Mouse (Mus musculus) induced T-regulatory cell, adult 2 months (primary cell): Measurements from ENCODE around the gene Gm8271.
"Not testable (repeated sequence)": the region's sequence is repeated elsewhere in the genome, so short reads cannot be mapped to it uniquely, and the experiment has no call there.

ENCODE experiments used
- DNase-seq: peaks from one replicate; pipeline ENCODE4 v3.0.0-alpha.2; 2012; ENCODE audit warnings: low read depth

Gm8271 gene

GRCm38 (mm10) chr14:5185493-5185892 lies at the start of gene Gm8271:
TSS of gene Gm8271 (plus strand) at chr14:5185793.
- not testable (repeated sequence) for DNase-seq

GRCm38 (mm10) chr14:5164235-5164634 lies 21.4 kb upstream of the Gm8271 start, which contains the start of gene Gm3317:
TSS of gene Gm3317 (plus strand) at chr14:5164535.
- not testable (repeated sequence) for DNase-seq
